Mouse (Mus musculus) cerebellum, adult 9-10 months (tissue): Measurements from ENCODE around the gene Insc.
"Not testable (repeated sequence)": the region's sequence is repeated elsewhere in the genome, so short reads cannot be mapped to it uniquely, and the experiment has no call there.

Experiments used
- DNase-seq: peaks from one replicate; pipeline ENCODE4 v3.0.0; 2022

The Insc gene

GRCm38 (mm10) chr7:114743022-114743780 is at the start of gene Insc:
Gene Insc (plus strand): TSS chr7:114743694.
- no peak for DNase-seq

- DNase-seq, result no peak
Measured at GRCm38 (mm10) chr7:114700871-114701270, 42.6 kb upstream of the Insc start.

GRCm38 (mm10) chr7:114706716-114707115 is 36.8 kb upstream of the Insc start:
- DNase-seq, result no peak

DNA sequence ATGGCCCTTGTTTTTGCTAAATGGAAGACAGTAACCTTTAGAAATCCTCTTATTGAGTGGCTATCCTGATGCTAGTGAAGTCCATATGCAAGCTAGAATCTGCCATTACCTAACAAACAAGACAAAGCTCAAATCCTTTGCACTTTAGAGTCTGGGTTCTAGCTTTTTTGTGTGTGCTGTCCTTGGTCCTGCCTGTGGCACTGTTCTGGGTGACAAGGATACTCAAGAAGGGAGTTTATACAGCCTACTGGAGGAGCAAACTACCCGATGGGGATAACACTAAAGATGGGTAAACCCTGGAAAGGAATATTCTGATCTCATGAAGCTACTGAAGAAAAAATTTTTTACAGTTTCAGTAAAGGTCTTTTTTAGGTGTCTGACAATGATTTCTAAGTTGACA is 36.1 kb upstream of the Insc start:
- DNase-seq, result no peak

GRCm38 (mm10) chr7:114710419-114710818 is 33.1 kb upstream of the Insc start:
- DNase-seq, result no peak

GRCm38 (mm10) chr7:114712523-114712922 is 31.0 kb upstream of the Insc start:
- no peak for DNase-seq

DNA sequence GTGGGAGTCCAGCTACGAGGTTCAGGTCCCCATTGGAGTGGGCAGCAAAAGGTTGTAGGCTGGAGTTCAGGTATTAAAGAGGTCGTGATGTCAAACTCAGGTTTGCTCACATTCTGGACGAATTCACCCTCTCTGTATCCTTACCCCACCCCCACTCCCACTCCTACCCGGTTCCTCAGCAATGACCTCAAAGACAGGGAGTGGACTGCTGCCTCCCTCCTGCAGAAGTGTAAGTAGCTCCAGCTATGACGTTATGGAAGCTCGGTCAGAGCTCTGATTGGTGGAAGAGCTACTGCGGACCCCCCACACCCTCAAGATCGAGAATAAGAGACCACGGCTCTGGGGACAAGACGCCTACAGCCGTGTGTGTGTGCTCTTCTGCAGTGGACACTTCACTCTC is 25.2 kb upstream of the Insc start, which contains the start of gene Calcb:
TSS of gene Calcb (plus strand) at position 344 of the 400 bp plus-strand sequence.
- DNase-seq, result no peak

DNA sequence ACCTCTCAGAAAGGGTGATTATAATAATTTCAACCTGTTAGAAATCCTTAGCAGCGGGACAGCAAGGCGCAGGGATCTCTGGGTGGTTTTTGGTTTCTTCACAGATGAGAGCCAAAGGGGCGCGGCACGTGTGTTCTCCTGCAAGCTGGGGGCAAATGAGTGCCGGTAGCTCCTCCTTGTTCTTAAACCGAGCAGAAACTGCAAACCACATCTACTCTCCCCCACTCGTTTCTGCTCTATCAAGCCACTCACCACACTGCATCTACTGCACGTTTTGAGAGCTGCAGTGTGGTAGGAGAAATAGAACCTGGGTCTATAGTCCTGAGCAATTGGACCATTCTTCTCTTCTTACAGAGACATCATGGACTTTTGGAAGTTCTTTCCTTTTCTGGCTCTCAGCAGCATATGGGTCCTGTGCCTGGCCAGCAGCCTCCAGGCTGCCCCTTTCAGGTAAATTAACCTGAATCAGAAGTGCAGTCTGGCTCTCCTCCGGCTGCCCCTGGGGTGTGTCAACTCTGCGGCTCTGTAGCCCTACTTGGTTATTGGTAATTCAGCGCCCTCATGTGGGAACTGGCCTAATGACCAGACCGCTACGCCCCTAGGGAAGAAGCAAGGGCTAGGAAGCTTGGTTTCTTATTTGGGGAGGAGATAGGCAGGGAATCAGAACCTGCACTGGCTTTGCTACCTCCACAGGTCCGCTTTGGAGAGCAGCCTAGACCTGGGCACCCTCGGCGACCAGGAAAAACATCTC is 23.9 kb upstream of the Insc start:
- DNase-seq, result peak; percentile 4

DNA sequence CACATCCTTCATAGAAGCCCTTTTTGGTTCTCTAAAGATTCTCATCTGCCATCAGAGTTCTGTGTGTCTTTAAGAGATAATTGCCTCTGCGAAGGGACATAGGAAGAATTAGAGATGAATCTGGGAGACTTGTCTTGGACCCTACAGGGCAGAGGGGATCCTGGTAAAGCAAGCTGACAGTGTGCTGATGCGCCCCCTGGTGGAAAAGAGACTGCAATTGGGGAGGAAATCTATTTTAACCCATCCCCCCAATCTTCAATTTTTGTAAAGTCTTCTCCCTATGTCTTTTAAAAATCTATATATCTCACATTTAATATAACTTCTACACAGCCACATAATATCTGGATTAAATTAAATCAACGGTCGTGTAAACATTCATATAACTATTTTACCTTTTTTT is 13.8 kb upstream of the Insc start:
- DNase-seq, result not testable (repeated sequence)

- no peak for DNase-seq
Measured at GRCm38 (mm10) chr7:114731175-114731574, 12.3 kb upstream of the Insc start.

DNA sequence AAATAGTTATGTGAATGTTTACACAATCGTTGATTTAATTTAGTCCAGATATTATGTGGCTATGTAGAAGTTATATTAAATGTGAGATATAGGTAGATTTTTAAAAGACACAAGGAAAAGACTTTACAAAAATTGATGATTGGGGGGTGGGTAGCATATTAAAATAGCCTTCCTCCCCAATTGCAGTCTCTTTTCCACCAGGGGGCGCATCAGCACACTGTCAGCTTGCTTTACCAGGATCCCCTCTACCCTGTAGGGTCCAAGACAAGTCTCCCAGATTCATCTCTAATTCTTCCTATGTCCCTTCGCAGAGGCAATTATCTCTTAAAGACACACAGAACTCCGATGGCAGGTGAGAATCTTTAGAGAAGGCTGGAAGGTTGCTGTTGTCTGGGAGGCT is 11.8 kb upstream of the Insc start:
- DNase-seq, result not testable (repeated sequence)

DNA sequence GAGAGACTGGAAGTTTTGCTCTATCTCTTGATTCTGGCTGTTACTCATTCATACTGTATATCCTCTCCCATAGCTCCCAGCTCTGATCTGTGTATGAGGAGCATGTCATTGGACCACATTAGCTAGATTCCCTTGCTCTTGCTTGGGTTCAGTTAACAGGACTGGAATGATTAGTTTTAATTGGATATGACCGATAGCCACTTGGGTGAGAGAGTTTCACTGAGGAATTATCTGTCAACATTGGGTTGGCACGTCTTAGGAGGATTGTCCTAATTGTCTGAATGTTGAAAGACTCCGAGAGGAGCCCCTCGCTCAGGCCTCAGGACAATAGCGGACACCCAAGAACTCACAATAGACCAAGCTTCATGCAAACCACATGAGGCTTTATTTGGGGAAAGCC is 7.2 kb upstream of the Insc start:
- no peak for DNase-seq

- no peak for DNase-seq
Measured at GRCm38 (mm10) chr7:114738166-114738565, 5.3 kb upstream of the Insc start.

- no peak for DNase-seq
Measured at GRCm38 (mm10) chr7:114740360-114741165, 2.9 kb upstream of the Insc start.

DNA sequence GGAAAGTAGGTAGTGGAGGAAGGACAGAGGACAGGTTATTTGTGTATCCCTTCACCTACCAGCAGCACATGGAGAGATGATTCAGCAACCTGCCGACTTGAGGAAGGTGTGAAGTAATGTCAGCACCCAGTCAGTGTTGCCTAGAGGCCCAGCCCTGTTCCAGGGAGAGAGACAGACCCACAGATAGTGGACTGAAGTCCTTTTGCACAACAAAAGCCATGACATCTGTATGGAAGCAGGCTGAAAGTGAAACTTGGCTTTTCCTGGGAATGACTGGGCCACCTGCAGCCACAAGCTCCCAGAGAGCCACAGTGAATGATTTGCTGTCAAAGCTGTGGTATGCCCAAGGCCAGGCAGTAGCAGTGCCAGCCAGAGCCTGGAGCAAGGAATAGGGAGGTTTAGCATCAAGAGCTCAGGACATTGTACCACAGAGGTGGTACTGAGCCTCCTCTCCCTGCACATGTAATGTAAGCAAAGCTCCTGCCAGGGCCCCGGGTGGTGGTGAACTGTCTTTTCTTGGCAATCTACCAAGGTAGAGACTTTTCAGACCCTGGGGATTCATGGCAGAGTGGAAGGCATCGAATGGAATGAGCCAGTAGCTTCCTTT is 1.2 kb downstream of the Insc start:
- DNase-seq, result no peak

- no peak for DNase-seq
Measured at GRCm38 (mm10) chr7:114745481-114746271, 2.2 kb downstream of the Insc start.

GRCm38 (mm10) chr7:114747596-114747995 is 4.1 kb downstream of the Insc start:
- peak; percentile 14 for DNase-seq

DNA sequence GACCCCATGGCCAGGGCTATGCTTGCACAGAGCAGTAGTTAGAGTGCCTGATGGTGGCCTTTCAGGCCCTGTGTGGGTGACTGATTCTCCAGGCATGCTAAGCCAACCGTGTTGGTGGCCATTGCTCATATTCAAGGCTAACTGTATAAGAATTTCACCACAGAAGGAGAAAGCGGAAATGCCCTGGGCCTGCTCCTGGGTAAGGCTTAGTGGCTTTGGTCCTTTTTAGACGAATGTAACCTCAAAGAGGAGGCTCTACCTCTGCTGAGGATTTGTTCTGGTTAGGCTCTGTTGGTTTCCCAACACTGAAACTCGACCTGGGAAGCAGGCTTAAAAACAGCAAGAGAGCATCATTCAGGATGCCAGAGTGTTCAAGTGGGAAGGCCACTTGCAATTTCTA is 4.7 kb downstream of the Insc start:
- DNase-seq, result no peak

DNA sequence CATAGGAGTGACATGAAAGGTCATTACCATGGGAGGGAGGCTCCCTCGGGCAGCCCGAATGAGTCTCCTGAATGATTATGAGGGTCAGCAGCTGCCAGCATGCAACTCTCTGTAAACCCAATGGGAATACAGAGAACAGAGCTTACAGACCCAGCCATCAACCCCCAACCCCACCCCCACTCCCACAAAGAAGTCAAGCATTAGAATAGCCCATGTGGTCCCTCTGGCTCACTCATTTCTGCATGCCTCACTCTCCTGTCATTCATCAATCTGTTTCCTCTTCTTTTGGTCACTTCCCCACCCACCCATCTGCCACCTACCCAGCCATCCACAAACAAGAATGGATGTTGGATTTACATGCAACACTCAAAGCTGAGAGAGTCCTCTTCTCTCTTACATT is 10.0 kb downstream of the Insc start:
- no peak for DNase-seq

DNA sequence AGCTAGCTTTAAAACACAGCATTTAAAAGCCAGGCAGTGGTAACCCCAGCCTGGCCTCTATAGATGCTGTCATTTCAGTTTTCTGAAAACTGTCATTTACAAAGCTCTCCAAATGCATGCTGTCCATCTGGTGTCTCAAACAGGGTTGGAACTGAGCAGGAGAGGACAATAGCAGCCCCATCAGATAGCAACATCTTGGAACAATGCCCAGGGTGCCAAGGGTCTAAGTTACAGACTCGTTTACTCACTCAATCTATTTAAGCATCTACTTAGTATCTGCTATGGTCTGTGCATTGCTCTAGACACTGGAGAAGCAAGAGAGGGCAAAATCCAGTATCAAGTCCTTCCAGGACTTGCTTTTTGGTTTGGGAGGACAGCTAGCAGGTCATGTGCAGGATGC is 10.7 kb downstream of the Insc start:
- DNase-seq, result no peak

DNA sequence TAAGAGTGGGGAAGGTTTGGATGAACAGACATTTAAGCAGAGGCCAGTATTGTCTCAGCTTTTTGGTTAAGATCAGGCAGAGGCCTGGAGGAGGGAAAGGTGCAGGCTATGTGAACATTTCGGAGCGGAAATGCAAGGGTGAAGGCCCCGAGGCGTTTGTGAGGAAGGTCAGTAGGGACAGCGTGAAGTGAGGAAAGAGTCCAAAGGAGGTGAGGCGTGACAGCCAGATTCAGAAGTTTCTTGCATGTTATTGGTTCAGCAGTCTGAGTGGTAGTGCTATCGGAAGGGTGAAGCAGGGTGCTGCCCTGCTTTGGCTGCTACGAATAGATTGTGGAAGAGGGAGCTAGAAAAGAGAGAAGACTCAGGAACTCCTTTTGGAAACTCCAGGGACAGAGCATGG is 11.1 kb downstream of the Insc start:
- DNase-seq, result no peak

- no peak for DNase-seq
Measured at GRCm38 (mm10) chr7:114762660-114763059, 19.2 kb downstream of the Insc start.
